Mouse (Mus musculus): Measurements from ENCODE around the gene Hint1. TPM values are rescaled to one million over a fixed set of nuclear protein-coding genes. Genes with fewer than 3 reads are reported as not detected.

Hint1 gene
- polyA plus RNA-seq, 1 experiment from 2014 or later, result 778 TPM

DNA sequence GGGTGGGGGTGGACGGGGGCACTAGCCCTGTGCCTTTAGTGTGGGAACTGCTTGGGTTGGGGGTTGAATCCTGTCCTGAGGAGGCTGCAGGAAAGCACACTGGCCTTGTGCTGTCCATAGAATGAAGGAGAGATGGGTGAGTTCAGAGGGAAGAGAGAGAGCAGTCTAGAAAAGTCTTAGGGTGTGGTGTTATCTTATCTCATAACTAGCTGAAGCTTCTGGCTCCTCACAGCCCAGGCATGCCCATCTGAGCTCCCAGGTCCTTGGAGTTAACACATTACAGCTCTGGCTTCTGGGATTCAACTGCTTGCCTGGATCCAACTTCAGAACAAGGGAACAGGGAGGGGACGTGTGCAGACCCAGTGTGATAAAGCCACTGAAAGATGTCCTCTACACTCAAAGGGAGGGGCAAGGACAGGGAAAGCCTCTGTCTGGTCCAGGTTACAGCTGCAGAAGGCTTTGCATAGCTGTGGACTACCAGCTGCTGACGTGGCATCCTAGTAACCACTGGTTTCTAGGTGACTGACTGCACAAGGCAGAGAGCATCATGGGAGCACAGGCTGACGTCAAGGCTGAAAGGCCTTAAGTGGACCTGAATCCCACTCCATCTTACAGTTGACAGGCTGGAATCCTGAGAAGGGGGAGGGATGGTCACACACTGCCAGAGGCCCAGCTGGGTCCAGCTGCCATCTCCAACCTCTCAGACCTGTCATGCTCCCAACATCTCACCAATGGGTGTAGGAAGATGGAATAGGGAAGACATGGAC, 37.9 kb downstream of the Hint1 start:
- no peaks in the 10 kb centered on the region for H3K36me3 ChIP-seq
- no peak for ATAC-seq (replicated peaks)

DNA sequence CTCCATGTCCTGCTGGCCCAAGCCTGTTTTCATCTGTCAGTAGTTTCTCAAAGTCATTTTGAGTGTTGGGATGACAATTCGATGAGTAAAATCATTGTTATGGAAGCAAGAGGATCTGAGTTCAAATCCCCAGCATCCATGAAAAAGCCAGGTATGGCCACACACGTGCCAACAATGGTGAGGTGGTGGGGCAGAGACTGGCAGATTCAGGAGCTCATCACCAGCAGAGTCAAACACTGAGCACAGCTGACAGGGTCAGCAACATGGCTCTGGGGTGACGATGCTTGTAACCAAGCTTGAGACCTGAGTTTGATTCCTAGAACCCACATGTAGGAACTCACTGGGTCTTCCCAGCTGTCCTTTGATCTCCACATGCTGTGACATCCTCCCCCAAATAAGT, 38.9 kb downstream of the Hint1 start:
- Histone ChIP-seq H3K9ac (replicated peaks) (no peak overlapping the region), H3K4me2 (replicated peaks) (no peak overlapping the region), H3K27me3 (no peaks in the 10 kb centered on the region), H3K4me3 (no peak overlapping the region), H3K36me3 (no peaks in the 10 kb centered on the region), H3K27ac (replicated peaks) (no peak overlapping the region), H3K9me3 (no peaks in the 10 kb centered on the region), H3K4me1 (peaks cover 10% of the 10 kb centered on the region)
- ATAC-seq (replicated peaks), result no peak
- 87% methylated on average over 3 of the region's 3 CpGs for WGBS

More for the DNA sequence above, 37.9 kb downstream of the Hint1 start:
- WGBS, result 75% methylated on average over 4 of the region's 4 CpGs
- Histone ChIP-seq H3K4me3 (no peak overlapping the region), H3K27ac (replicated peaks) (no peak overlapping the region), H3K9me3 (no peaks in the 10 kb centered on the region), H3K4me1 (peaks cover 10% of the 10 kb centered on the region), H3K27me3 (no peaks in the 10 kb centered on the region), H3K4me2 (replicated peaks) (no peak overlapping the region), H3K9ac (replicated peaks) (no peak overlapping the region)

DNA sequence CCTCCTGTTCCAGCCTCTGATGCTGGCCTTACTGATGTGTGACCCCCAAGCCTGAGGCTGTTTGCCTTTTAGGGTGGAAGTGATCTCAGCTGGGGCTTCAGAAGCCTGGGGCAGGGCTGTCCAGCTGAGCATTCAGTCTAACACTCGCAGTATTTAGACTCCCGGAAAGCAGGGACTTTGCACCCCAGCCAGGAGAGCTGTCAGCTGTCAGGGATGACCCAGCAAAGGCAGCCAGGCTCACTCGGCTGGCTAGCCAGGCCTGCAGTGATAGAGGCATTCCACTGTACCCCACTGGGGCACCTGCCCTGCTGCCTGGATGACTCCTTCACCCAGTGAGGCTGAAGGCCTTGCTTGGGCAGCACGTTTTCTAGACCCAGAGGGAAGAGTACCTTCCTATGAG, 39.7 kb downstream of the Hint1 start:
- H3K4me1 ChIP-seq, result peaks cover 10% of the 10 kb centered on the region
- H3K36me3 ChIP-seq, result no peaks in the 10 kb centered on the region
- H3K27me3 ChIP-seq, result no peaks in the 10 kb centered on the region
- H3K9ac ChIP-seq (replicated peaks), result no peak overlapping the region
- ATAC-seq (replicated peaks), result no peak
- no peak overlapping the region for H3K4me2 ChIP-seq (replicated peaks)
- no peaks in the 10 kb centered on the region for H3K9me3 ChIP-seq
- no peak overlapping the region for H3K4me3 ChIP-seq
- H3K27ac ChIP-seq (replicated peaks), result no peak overlapping the region
- 72% methylated on average over 4 of the region's 4 CpGs for WGBS

DNA sequence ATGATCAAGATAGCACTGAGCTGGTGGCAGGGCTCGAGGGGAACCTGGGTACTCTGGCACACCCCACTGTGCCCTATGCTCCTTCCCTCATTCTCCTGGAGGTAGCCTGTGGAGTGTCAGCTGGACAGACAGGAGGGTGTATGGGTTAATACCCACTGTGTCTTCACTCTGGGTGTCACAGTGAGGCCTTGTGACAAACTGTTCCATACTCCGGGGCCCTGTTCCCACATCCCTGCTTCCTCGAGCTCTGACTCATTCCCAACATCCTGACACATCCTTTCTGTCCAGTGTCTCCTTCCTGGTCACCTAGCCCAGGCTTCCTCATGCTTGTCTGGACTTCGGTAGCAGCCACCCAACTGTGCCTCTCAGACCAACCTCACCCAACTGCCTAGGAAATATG, 40.3 kb downstream of the Hint1 start:
- Histone ChIP-seq H3K36me3 (no peaks in the 10 kb centered on the region), H3K9me3 (no peaks in the 10 kb centered on the region), H3K4me3 (no peak overlapping the region), H3K27ac (replicated peaks) (no peak overlapping the region), H3K27me3 (no peaks in the 10 kb centered on the region), H3K4me2 (replicated peaks) (no peak overlapping the region), H3K4me1 (peaks cover 10% of the 10 kb centered on the region), H3K9ac (replicated peaks) (no peak overlapping the region)
- 81% methylated on average over 4 of the region's 4 CpGs for WGBS
- ATAC-seq (replicated peaks), result no peak

DNA sequence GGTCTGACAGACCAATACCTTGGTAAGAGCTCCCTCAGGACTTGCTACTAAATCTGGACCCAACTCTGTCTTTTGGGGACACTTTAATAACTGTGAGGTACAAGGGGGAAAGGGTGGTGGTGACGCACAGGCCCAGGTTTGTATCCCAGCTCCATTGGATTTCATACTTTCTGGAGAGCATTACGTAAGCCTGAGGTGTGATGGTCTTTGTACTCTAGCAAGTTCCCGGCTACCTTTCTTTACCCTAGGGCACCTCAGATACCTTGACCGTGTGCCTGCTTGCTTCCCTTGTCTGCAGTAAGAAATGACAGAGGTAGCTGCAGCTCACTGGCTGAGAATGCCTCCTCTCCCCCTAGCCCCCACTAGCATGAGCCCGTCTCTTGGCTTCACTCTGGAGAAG, 41.1 kb downstream of the Hint1 start:
- WGBS, result 90% methylated on average over 5 of the region's 5 CpGs
- Histone ChIP-seq H3K9me3 (no peaks in the 10 kb centered on the region), H3K27me3 (no peaks in the 10 kb centered on the region), H3K36me3 (no peaks in the 10 kb centered on the region), H3K9ac (replicated peaks) (no peak overlapping the region), H3K4me2 (replicated peaks) (no peak overlapping the region), H3K4me1 (peaks cover 10% of the 10 kb centered on the region), H3K4me3 (no peak overlapping the region), H3K27ac (replicated peaks) (no peak overlapping the region)
- no peak for ATAC-seq (replicated peaks)

DNA sequence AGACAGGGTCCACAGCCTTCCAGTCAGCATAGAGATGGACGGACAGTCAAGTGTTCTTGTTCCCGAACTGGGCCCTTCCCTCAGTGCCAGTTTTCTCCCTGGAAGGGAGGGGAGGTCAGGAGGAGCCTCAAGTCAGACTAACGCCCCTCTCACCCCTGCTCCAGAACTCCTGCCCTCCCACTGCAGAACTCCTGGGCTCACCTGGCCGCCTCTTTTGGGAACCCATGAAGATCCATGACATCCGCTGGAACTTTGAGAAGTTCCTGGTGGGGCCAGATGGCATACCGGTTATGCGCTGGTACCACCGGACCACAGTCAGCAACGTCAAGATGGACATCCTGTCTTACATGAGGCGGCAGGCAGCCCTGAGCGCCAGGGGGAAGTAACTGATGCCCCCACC, 43.1 kb downstream of the Hint1 start:
- Histone ChIP-seq H3K9ac (replicated peaks) (no peak overlapping the region), H3K9me3 (no peaks in the 10 kb centered on the region), H3K4me2 (replicated peaks) (no peak overlapping the region), H3K27ac (replicated peaks) (no peak overlapping the region), H3K4me1 (no peaks in the 10 kb centered on the region), H3K36me3 (no peaks in the 10 kb centered on the region), H3K27me3 (no peaks in the 10 kb centered on the region), H3K4me3 (no peak overlapping the region)
- WGBS, result 95% methylated on average over 11 of the region's 11 CpGs
- ATAC-seq (replicated peaks), result no peak

DNA sequence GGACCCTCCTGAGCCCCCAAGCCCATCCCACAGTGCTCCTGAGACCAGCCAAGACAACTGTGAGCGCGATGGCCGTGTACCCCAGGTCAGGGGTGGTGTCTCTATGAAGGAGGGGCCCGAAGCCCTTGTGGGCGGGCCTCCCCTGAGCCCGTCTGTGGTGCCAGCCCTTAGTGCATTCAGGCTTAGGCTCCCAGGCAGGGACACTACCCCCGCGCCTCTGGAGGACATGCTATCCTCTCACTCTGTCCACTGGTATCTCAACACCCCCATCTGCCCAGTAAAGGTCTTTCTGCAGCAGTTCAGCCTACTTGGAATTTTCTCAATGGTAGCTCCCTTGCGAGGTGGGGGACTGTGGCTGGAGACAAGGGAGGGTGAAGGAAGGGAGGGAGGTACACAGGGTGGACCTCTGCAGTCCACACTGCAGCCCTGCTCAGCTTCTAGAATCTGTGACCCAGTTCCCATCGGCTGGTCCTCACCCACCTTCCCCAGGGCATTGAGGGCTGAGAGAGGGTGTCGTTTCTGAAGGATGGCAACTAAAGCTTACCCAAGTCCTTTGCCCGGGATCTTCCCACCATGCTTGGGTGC, 44.0 kb downstream of the Hint1 start:
- Histone ChIP-seq H3K4me2 (replicated peaks) (no peak overlapping the region), H3K4me1 (no peaks in the 10 kb centered on the region), H3K9ac (replicated peaks) (no peak overlapping the region), H3K4me3 (no peak overlapping the region), H3K27me3 (no peaks in the 10 kb centered on the region), H3K9me3 (no peaks in the 10 kb centered on the region), H3K27ac (replicated peaks) (no peak overlapping the region), H3K36me3 (0 out of 2 replicates have a peak, but pooled peaks cover 4% of the 10 kb centered on the region)
- 90% methylated on average over 12 of the region's 12 CpGs for WGBS
- no peak for ATAC-seq (replicated peaks)

DNA sequence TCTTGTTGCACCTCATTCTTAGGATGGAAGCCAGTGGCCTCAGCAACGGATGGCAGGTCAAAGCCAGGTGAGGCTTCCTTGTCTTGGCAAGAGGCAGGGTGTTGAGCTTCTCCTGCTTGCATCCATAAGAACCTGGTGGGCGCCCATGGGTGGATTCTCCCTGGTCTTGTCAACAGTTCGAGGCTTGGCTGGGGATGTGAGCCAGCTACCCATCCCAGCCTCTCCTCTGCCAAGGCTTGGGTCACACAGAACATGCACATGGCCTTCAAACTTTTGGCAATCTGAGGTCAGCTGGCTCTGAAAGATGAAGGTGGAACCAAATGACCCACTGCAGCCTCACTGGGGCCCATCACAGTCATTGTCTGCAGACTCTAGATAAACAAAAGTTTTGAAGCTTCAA, 45.0 kb downstream of the Hint1 start:
- H3K36me3 ChIP-seq, result 0 out of 2 replicates have a peak, but pooled peaks cover 4% of the 10 kb centered on the region
- H3K9me3 ChIP-seq, result no peaks in the 10 kb centered on the region
- no peak overlapping the region for H3K27ac ChIP-seq (replicated peaks)
- no peak overlapping the region for H3K4me2 ChIP-seq (replicated peaks)
- H3K4me1 ChIP-seq, result no peaks in the 10 kb centered on the region
- no peak for ATAC-seq (replicated peaks)
- H3K4me3 ChIP-seq, result no peak overlapping the region
- H3K9ac ChIP-seq (replicated peaks), result no peak overlapping the region
- 96% methylated on average over 3 of the region's 3 CpGs for WGBS
- H3K27me3 ChIP-seq, result no peaks in the 10 kb centered on the region

DNA sequence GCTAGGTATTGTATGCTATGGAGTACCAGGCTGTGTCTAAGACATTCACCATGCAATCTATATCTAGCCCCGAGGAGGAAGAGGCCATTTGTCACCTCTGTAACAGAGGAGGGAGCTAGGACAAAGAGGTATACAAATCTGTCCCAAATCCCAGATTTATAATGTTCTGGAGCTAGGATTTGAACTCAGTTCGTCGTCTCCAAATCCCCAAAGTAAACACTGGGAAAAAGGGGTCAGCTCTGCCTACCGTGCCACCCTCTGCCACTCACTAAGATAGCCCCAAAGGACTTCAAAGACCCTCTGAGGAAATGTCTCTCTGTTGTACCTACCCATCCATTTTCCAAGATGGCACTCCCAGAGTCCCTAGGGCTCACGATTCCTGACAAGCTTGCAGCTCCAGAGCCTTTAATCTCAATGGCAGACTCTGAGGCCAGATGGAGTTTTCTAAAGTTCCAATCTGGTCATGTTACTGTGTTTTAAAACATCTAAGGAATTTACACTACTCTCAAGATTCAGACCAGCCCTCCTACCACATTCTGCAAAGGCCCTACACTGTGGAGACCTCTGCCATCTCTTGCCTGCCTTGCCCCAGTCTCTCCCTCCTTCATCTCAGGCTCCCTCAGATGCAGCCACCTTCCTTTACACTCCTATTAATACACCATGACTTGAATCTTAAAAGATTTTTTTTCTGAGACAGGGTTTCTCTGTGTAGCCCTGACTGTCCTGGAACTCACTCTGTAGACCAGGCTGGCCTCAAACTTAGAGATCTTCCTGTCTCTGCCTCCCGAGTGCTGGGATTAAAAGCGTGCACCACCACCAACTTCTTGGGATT, 45.7 kb downstream of the Hint1 start:
- Histone ChIP-seq H3K9me3 (no peaks in the 10 kb centered on the region), H3K27me3 (no peaks in the 10 kb centered on the region), H3K36me3 (peaks cover 5% of the 10 kb centered on the region; the same call in 1 of the 2 replicates), H3K4me1 (no peaks in the 10 kb centered on the region), H3K4me3 (no peak overlapping the region), H3K27ac (replicated peaks) (no peak overlapping the region), H3K9ac (replicated peaks) (no peak overlapping the region), H3K4me2 (replicated peaks) (no peak overlapping the region)
- no peak for ATAC-seq (replicated peaks)
- 93% methylated on average over 7 of the region's 7 CpGs for WGBS

DNA sequence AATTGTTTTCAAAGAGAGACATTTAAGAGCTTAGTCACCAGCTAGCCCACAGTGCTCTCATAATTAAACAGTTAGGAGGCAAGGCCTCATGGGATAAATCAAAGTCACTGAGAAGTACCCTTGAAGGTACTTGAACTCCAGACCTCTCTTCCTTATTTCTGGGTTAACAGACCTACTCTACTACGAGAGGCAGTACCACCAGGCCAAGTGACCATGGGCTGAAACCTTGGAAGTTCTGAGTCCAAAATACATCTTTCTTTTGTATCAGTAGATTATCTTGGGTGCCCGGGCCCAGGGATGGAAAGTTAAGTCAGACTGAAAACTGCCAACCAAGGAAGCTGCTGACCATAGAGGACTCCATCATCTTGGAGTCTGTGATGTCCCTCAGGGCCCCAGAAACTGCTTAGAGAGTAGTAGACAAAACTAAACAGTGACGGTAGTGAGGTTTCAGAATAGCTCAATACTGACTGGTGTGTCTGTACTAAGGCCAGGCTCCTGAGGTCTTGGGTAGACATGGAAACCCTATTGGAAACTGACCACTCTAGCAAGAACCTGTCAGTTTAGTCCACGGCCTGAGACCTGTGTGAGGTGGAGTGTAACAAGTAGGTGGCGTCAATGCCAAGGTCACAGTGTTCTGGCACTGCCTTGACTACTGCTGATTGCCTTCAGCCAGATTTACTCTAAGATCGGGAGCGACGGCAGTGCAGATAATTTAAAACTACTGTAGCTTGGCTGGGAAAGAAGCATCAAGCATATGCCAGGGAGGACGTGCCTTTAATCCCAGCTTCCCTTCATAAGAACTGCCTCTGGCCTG, 46.5 kb downstream of the Hint1 start:
- Histone ChIP-seq H3K4me3 (no peak overlapping the region), H3K27me3 (no peaks in the 10 kb centered on the region), H3K9me3 (no peaks in the 10 kb centered on the region), H3K4me1 (no peaks in the 10 kb centered on the region), H3K9ac (replicated peaks) (no peak overlapping the region), H3K4me2 (replicated peaks) (no peak overlapping the region), H3K27ac (replicated peaks) (no peak overlapping the region), H3K36me3 (peaks cover 13% of the 10 kb centered on the region)
- WGBS, result 93% methylated on average over 9 of the region's 9 CpGs
- ATAC-seq (replicated peaks), result no peak

DNA sequence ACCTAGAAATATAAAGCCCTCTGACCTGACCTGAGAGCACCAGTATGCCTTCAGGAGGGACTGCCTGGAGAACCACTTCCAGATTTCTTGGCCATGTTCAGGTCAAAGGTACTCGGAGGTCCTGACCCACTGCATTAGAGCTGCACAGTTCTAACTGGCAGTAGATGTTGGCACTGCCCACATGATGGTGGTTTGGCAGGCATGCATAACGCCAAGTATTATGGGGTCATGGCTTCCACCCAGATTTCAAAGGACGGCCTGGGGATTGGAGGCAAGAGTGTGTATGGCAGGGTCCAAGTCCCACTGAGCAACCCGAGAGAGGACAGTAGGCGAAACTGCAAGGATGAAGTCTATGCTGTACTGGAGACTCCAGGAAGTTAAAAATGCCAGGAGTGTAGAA, 47.7 kb downstream of the Hint1 start:
- Histone ChIP-seq H3K4me1 (no peaks in the 10 kb centered on the region), H3K4me3 (no peak overlapping the region), H3K4me2 (replicated peaks) (no peak overlapping the region), H3K36me3 (peaks cover 22% of the 10 kb centered on the region), H3K27ac (replicated peaks) (no peak overlapping the region), H3K27me3 (no peaks in the 10 kb centered on the region), H3K9ac (replicated peaks) (no peak overlapping the region), H3K9me3 (no peaks in the 10 kb centered on the region)
- 94% methylated on average over 5 of the region's 5 CpGs for WGBS
- ATAC-seq (replicated peaks), result no peak

DNA sequence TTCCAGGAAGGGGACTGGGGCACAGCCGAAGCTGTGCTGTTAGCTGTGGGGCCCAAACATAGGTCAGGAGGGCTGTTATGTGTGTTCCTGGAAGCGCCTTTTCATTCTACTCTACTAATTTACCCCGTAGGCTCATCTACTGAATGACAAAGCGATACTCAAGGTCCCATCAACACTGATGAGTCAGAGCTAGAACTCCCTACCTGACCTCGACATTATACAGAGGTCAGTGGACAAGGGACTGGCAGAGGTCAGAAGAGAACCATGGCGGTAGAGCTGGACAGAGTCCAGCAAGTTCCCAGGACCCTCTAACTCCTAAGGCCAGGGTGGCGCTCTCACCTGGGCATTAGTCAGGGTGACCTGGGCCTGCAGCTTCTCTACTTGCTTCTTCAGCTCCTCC, 51.3 kb downstream of the Hint1 start:
- Histone ChIP-seq H3K4me1 (no peaks in the 10 kb centered on the region), H3K9me3 (no peaks in the 10 kb centered on the region), H3K9ac (replicated peaks) (no peak overlapping the region), H3K27ac (replicated peaks) (no peak overlapping the region), H3K36me3 (peaks cover 23% of the 10 kb centered on the region), H3K4me2 (replicated peaks) (no peak overlapping the region), H3K27me3 (no peaks in the 10 kb centered on the region), H3K4me3 (no peak overlapping the region)
- 95% methylated on average over 7 of the region's 7 CpGs for WGBS
- ATAC-seq (replicated peaks), result no peak
